Mouse (Mus musculus) forebrain, embryonic 14.5 days (tissue): ENCODE measurements at regions not wholly inside any gene's neighbourhood (a gene's known extent, or its start where the extent isn't known, plus 50 kb on each side); places are given as distances from the start of the nearest gene placed in this dataset.

Experiments
- ATAC-seq: fragments of 200-750 bp; cut with Nextera tagmentation; 2 replicates; pipeline ENCODE4 v1.8.0; 2017; ENCODE audit warnings: mild to moderate bottlenecking, moderate library complexity
- DNase-seq: peaks from one replicate; pipeline ENCODE4 v3.0.0-alpha.2; 2015; ENCODE audit warnings: low spot score
- H3K27ac ChIP-seq: fragments of 300-500 bp; sonication (generic); 2 replicates; pipeline ENCODE4 v1.5.1; 2014; ENCODE audit warnings: low read depth, mild to moderate bottlenecking, control low read depth, low read length, moderate library complexity
- H3K27me3 ChIP-seq: fragments of 300-500 bp; sonication (generic); replicated peaks from 2 replicates; pipeline ENCODE4 v1.6.1; 2014; ENCODE audit warnings: low read length, control low read depth, mixed read lengths; ENCODE audit not compliant: control insufficient read depth, insufficient read depth
- H3K36me3 ChIP-seq: fragments of 300-500 bp; sonication (generic); 2 replicates; pipeline ENCODE4 v1.6.1; 2014; ENCODE audit warnings: low read length, control low read depth; ENCODE audit not compliant: control insufficient read depth, insufficient read depth
- H3K4me1 ChIP-seq: fragments of 300-500 bp; sonication (generic); 2 replicates; pipeline ENCODE4 v1.6.1; 2014; ENCODE audit warnings: antibody characterized with exemption, low read length, control low read depth; ENCODE audit not compliant: control insufficient read depth, insufficient read depth
- H3K4me2 ChIP-seq: fragments of 300-500 bp; sonication (generic); 2 replicates; pipeline ENCODE4 v1.6.1; 2014; ENCODE audit warnings: mild to moderate bottlenecking, control low read depth, low read length
- H3K4me3 ChIP-seq: fragments of 300-500 bp; sonication (generic); 2 replicates; pipeline ENCODE4 v1.5.1; 2014; ENCODE audit warnings: low read depth, low read length, control low read depth
- H3K9ac ChIP-seq: fragments of 300-500 bp; sonication (generic); 2 replicates; pipeline ENCODE4 v1.6.1; 2014; ENCODE audit warnings: mild to moderate bottlenecking, low read length, control low read depth, moderate library complexity
- H3K9me3 ChIP-seq: fragments of 300-500 bp; sonication (generic); replicated peaks from 2 replicates; pipeline ENCODE4 v1.6.1; 2016; ENCODE audit warnings: low read length, control low read depth, mixed read lengths; ENCODE audit not compliant: control insufficient read depth
- WGBS: fragments of 180-500 bp; shearing (Covaris S2); extraction: QIAGEN DNeasy Blood & Tissue Kit; methylation state at CpG from one replicate; pipeline ENCODE4 v1.1.7; 2014; 5-methylcytosine and 5-hydroxymethylcytosine counted together

GRCm38 (mm10) chr16:82038616-82039015 is 789.6 kb upstream of the Gm21833 start:
- 49% methylated on average over 3 of the region's 3 CpGs for WGBS
- ATAC-seq: peak; percentile 42; the same call in 1 of the 2 replicates

More at GRCm38 (mm10) chr16:82038616-82039015, 789.6 kb upstream of the Gm21833 start:
- Histone ChIP-seq H3K9me3 (no peaks in the 10 kb centered on the region), H3K9ac (no peak overlapping the region), H3K27ac (no peak overlapping the region), H3K27me3 (no peaks in the 10 kb centered on the region), H3K4me1 (no peaks in the 10 kb centered on the region), H3K36me3 (no peaks in the 10 kb centered on the region), H3K4me3 (no peak overlapping the region), H3K4me2 (no peak overlapping the region)
- DNase-seq: peak; percentile 17
